In genomic region chr11:51202726-51203125, GRCm38 (mm10) we compare ENCODE assay signal across 33 mouse cellular contexts. TPM values are rescaled to one million over a fixed set of nuclear protein-coding genes. Genes with fewer than 3 reads are reported as not detected.
DNase-seq lines count a peak whose midpoint lies in the region; ATAC-seq lines count a peak whose summit lies in the region.
"Had no signal": no experiment of that assay in that cellular context is flagged by ENCODE, and none has a peak within 500 bp of the region (broad histone marks: within the 10 kb centered on the region; RNA-seq: fewer than 3 reads in every experiment).

No protein-coding gene starts in this region.

- H3K27me3 ChIP-seq in hindbrain, embryonic 11.5 days (ENCODE audit: control insufficient read depth, insufficient read depth, low read length), result no peaks in the 10 kb centered on the region
- H3K27me3 ChIP-seq: embryonic facial prominence, embryonic 12.5 days; embryonic facial prominence, embryonic 15.5 days; heart, embryonic 13.5 days; hindbrain, embryonic 12.5 days; hindbrain, embryonic 15.5 days had no signal

- no peak for ATAC-seq in hindbrain, embryonic 11.5 days (ENCODE audit: low FRiP score)
- ATAC-seq: forebrain, embryonic 14.5 days; forebrain, postnatal 0 days; intestine, postnatal 0 days had no signal

- H3K36me3 ChIP-seq in hindbrain, embryonic 11.5 days (ENCODE audit: control insufficient read depth, insufficient read depth, low read length), result no peaks in the 10 kb centered on the region
- H3K36me3 ChIP-seq: embryonic facial prominence, embryonic 12.5 days; embryonic facial prominence, embryonic 15.5 days; G1E; heart, embryonic 10.5 days; heart, embryonic 13.5 days; hindbrain, embryonic 12.5 days; hindbrain, embryonic 15.5 days had no signal

- 82% methylated on average over 5 of the region's 5 CpGs for WGBS in hindbrain, embryonic 11.5 days

- no peaks in the 10 kb centered on the region for H3K9me3 ChIP-seq in hindbrain, embryonic 11.5 days (ENCODE audit: control insufficient read depth, low read length)
- H3K9me3 ChIP-seq: embryonic facial prominence, embryonic 12.5 days; embryonic facial prominence, embryonic 15.5 days; G1E; heart, embryonic 10.5 days; heart, embryonic 13.5 days; hindbrain, embryonic 12.5 days; hindbrain, embryonic 15.5 days had no signal

- H3K27ac ChIP-seq in hindbrain, embryonic 11.5 days (ENCODE audit: low read depth, low read length), result no peak overlapping the region
- H3K27ac ChIP-seq: embryonic facial prominence, embryonic 12.5 days; embryonic facial prominence, embryonic 15.5 days; heart, adult 2 months; heart, embryonic 10.5 days; heart, embryonic 13.5 days; hindbrain, embryonic 12.5 days; hindbrain, embryonic 15.5 days had no signal

- H3K4me1 ChIP-seq in hindbrain, embryonic 11.5 days (replicated peaks; ENCODE audit: control insufficient read depth, insufficient read depth, low read length), result no peaks in the 10 kb centered on the region
- H3K4me1 ChIP-seq: embryonic facial prominence, embryonic 12.5 days; embryonic facial prominence, embryonic 15.5 days; heart, embryonic 10.5 days; heart, embryonic 13.5 days; hindbrain, embryonic 12.5 days; hindbrain, embryonic 15.5 days had no signal

- no peak overlapping the region for H3K4me3 ChIP-seq in hindbrain, embryonic 11.5 days (ENCODE audit: low read depth, low read length)
- H3K4me3 ChIP-seq: embryonic facial prominence, embryonic 12.5 days; embryonic facial prominence, embryonic 15.5 days; heart, adult 2 months; heart, embryonic 10.5 days; heart, embryonic 13.5 days; hindbrain, embryonic 12.5 days; hindbrain, embryonic 15.5 days had no signal

- peak; percentile 15 to 23 for DNase-seq in adrenal gland, postnatal 36 days
- DNase-seq in adrenal gland, postnatal 14 days, result no peak
- DNase-seq in Muller cell, postnatal 12 days (ENCODE audit: inconsistent ontology term), result peak; percentile 24
- peak; percentile 25 for DNase-seq in ZHBTc4 (ENCODE audit: low read depth, low spot score)
- DNase-seq in hindbrain, embryonic 11.5 days (ENCODE audit: low spot score), result no peak
- DNase-seq in frontal cortex, postnatal 25 days (ENCODE audit: low spot score in 2 of 2), result no peak
- DNase-seq: adrenal gland, postnatal 10 days; cerebellum, adult 11 months; cerebellum, adult 2 months; cerebellum, adult 9-11 months; cerebellum, postnatal 25 days; forebrain, postnatal 0 days; gastrocnemius, postnatal 10 days; gastrocnemius, postnatal 36 days; heart, adult 2 months; heart, postnatal 14 days; heart, postnatal 4 days; kidney, adult 2 months had no signal

- H3K9ac ChIP-seq in hindbrain, embryonic 11.5 days (ENCODE audit: low read depth, low read length), result no peak overlapping the region
- H3K9ac ChIP-seq: embryonic facial prominence, embryonic 12.5 days; embryonic facial prominence, embryonic 15.5 days; forebrain, postnatal 0 days; heart, embryonic 13.5 days; hindbrain, embryonic 12.5 days; hindbrain, embryonic 15.5 days had no signal

- no peak overlapping the region for H3K4me2 ChIP-seq in hindbrain, embryonic 11.5 days (replicated peaks; ENCODE audit: low read depth, low read length)
- H3K4me2 ChIP-seq: embryonic facial prominence, embryonic 12.5 days; embryonic facial prominence, embryonic 15.5 days; heart, embryonic 13.5 days; hindbrain, embryonic 12.5 days; hindbrain, embryonic 15.5 days had no signal

RNA-seq across cellular contexts. Expression of gene Gm12569, which starts 17.5 kb away (rescaled TPM):
- total RNA-seq in adrenal gland, postnatal 36 days (2021), result not detected
- not detected in 2 replicates for total RNA-seq in adrenal gland, postnatal 14 days (2021)
- polyA plus RNA-seq in hindbrain, embryonic 11.5 days (2014; fragmentation: Nextera tagmentation; extraction: Ambion mirVana), result not detected in 2 replicates
- total RNA-seq: adrenal gland, postnatal 10 days; common myeloid progenitor, adult 5-6 weeks; forebrain, postnatal 0 days; G1E; gastrocnemius, adult 18-20 months; gastrocnemius, postnatal 10 days; gastrocnemius, postnatal 36 days; granulocyte monocyte progenitor cell, adult 5-6 weeks; heart, adult 2 months; heart, postnatal 14 days; heart, postnatal 4 days had no signal
- polyA plus RNA-seq: cerebellum, adult 2 months; embryonic facial prominence, embryonic 12.5 days; embryonic facial prominence, embryonic 15.5 days; forebrain, embryonic 11.5 days; forebrain, embryonic 14.5 days; forebrain, postnatal 0 days; G1E; heart, adult 2 months; heart, embryonic 10.5 days; heart, embryonic 13.5 days; heart, embryonic 16.5 days; hindbrain, embryonic 12.5 days; hindbrain, embryonic 15.5 days; intestine, embryonic 14.5 days; intestine, postnatal 0 days; kidney, adult 2 months had no signal

RNA-seq across cellular contexts. Expression of gene Clk4, which starts 58.8 kb away (rescaled TPM):
- 100 to 1,000 TPM in 1 of 2 experiments, 10 to 100 TPM in 1; 84.2 to 110 TPM for total RNA-seq in adrenal gland, postnatal 36 days (2021)
- 78.3 and 92.0 TPM in 2 replicates for total RNA-seq in adrenal gland, postnatal 14 days (2021)
- polyA plus RNA-seq in hindbrain, embryonic 11.5 days (2014; fragmentation: Nextera tagmentation; extraction: Ambion mirVana), result 141 and 148 TPM in 2 replicates

Comparison
In these comparisons a context has a peak if more than half of its experiments do, and no peak if none do; other contexts are left out.
1. DNase-seq: peak in adrenal gland, postnatal 36 days (2 of 2), Muller cell, postnatal 12 days (single experiment) and ZHBTc4 (single experiment); none in adrenal gland, postnatal 14 days (single experiment), hindbrain, embryonic 11.5 days (single experiment) and frontal cortex, postnatal 25 days (0 of 2).